Mouse (Mus musculus): ENCODE measurements around the gene Anks3.

Gene Anks3

DNA sequence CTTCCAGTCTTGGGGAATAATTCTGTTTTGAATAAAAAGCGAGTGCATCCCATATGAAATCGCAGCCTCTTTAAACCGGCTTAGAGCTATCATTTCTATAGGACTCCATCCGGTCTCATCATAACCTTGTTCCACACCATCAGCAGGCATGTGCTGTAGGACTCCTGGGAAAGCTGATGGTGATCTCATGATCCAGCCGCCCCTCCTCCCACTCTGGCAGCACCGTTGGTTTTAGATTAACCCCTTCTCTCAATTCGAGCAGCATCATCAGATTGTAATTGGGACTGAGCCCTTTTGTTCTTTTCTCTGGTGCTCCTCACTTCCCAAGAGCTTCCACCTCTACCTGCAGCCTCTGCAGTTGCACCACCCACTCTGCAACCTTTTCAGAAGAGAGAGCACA, 62.8 kb downstream of the Anks3 start:
- in situ Hi-C loops (cut with MboI; ENCODE audit: low sequenced_read_pairs): no loop called here

DNA sequence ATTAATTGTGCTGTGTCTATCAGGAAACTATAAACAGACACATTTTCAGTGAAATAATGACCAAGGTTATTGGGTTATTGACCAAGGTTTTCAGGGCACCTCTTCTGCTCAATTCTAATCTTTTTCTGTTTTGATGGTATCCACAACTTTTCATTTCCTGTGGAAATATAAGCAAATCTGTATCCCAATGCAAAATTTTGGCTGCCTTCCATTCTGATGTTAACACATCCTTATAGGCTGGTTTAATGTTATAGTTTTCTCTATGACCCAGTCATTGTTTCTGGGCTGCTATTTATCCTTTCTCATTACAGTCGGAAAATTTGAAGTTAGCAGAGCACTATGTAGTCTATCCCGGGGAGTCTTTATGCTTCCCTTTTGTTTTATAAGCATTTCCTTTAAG, 64.3 kb downstream of the Anks3 start:
- in situ Hi-C loops (cut with MboI; ENCODE audit: low sequenced_read_pairs): no loop called here

DNA sequence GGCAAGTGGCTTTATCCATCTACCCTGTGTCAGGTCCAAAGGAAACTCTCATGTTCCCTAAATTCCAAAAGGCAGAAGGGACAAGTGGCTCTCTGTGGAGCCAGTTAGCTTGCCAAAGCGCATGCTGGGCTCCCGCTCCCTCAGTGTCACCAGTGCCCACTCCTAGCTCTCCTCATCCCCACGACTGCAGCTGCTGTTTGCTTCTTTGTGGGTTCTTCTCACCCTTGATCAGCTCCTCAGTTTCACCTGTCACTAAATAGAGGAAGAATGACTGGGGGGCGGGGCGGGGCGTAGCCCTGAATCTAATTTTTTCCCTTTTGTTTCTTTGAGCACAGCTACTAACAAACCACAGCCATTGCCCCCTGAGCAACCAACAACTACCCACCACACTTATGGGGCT, 65.1 kb downstream of the Anks3 start:
- in situ Hi-C loops (cut with MboI; ENCODE audit: low sequenced_read_pairs): no loop called here

DNA sequence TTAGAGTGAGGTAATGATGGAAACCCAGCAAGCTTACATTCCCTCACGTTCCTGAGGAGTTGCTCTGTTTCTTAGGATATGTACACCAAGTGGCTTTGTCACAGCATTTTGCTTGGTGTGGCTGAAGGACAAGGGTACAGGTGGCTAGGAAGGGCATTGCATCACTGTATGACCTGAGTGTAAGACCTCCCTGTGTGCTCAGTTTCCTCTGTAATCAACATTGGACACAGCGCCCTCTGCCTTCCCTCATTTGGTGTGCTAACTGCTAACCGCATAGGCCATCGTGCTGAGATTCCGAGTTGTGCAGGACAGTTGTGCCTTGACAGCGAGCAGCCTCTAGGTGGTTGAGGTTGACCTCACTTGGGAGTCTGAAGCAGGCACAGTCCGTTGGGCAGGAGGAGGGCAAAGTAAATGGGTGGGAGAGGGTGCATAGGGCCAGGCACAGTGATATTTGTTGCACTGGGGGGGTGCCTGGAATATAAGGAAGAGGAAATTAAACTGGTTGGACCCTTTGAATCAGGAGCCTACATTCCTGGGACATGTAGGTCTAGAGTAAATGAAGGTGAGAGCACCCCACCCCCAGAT, 66.8 kb downstream of the Anks3 start:
- in situ Hi-C loops (cut with MboI; ENCODE audit: low sequenced_read_pairs): no loop called here

DNA sequence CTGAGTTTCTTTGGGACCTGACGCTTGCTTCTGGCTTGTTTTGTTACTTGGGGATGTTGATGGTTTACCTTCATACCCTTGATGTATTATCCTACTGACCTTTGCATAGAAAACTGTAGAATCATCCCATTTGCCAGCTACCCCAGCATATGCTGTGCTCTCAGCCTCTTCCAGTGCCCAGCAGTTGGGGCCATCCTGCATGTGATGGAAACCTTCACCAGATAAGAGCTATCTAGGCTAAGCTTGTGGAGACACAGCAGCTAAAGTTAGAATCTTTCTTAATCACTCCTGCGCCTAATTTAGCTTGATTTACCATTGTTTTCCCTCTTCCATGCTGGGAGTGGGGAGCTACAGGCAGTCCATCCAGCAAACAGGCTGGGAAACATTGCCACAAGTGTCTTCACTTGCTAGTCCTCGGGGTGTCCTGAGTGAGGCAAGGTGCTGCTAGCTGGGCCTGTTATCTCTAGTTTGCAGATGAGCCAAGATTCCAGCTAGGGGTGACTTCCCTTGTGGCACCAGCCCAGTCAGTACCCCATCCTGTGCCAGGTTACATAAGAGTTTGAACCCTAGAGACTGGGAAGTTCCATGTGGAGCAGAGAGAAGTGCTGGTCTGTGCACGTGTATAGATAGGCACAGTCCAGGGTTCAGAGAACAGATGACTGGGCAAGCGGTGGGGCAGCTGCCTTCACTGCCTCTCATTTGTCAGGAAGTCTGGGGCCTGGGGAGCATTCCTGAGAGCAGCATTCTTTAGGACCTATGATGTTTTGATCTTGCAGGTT, 67.6 kb downstream of the Anks3 start:
- in situ Hi-C loops (cut with MboI; ENCODE audit: low sequenced_read_pairs): no loop called here

DNA sequence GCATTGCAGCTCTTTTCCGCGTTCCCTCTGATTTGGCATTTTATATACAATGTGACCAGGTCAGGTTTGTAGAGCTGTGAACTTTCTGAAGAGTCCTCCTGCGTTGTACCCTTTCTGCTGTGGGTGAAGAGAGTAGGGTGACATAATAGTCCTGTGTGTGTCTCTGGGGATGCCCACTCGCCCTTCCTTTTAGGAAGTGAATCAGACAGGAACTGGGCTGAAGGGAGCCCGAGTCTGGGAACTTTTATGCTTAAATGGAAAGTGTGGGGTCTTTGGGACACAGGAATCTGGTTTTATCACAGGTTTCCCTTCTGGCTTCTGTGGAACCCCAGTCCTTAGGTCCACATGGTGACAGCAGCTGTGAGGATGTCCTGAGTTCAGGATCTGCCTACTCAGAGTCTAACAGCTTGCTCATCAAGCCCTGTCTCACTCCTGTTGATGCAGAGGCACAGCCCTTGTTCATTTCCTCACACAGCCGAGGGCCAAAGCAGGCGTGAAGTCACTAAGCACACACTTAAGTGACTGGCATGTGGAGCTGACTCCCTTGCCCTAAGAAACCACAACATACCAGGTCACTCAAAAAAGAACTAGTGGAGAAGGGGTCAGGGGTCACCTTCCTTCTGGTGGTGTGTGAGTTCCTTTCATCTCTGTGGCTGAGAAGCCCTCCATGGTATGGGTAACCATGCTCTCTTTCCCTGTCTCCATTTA, 69.7 kb downstream of the Anks3 start:
- in situ Hi-C loops (cut with MboI; ENCODE audit: low sequenced_read_pairs): no loop called here

DNA sequence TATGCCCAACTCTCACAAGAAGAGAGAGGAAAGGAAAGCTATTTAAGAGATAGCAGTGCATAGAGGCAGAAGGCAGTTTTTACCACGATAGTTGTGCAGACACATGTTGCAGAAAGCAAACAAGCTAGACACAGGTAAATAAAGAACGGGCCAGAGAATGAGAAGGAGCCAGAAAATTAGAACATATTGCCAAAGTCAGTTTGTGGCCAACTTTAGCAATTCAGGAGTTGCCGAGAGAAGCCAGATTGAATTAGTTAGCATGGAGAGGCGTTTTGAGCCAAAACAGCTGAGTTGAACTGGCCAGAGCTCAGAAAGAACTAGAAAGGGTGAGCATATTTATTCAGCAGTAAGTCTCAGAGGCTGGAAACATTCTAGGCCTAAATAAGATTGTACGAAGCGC, 71.8 kb downstream of the Anks3 start:
- in situ Hi-C loops (cut with MboI; ENCODE audit: low sequenced_read_pairs): no loop called here

All from CH12F3 (cell line).